Mouse (Mus musculus) G1E-ER4 (cell line): ENCODE results near the gene Yipf2. TPM values are rescaled to one million over a fixed set of nuclear protein-coding genes. Genes with fewer than 3 reads are reported as not detected.

Experiments
- GATA1 ChIP-seq: IDR thresholded peaks from one replicate; pipeline ENCODE4 v1.8.0; 2012; ENCODE audit warnings: low read length, inconsistent platforms
- polyA plus RNA-seq: library from polyadenylated mRNA; stranded (reverse); fragments of >175 nt; gene quantifications from 2 replicates; pipeline ENCODE4 v1.2.3, GENCODE M21; 2012

Gene Yipf2
- polyA plus RNA-seq, result 3.3 and 4.6 TPM in 2 replicates

DNA sequence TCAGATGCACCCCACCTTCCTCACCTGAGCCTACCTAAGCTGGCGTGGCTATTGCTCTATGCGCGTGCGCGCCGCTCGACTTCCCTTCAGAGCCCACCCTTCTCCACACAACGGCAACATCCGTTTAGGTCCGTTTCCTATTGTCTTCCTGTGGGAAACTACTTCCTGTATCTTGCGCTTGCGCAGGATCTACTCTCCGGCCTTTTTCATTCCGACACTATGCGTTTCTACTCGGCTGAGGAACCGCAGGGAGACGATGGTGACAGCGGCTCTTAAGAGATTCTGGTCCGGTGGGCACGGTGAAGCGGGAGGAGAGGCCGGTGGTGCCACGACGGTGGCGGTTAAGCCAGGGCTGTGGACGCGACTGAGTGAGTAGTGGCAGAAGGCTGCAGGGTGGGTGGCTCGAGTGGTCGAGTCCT, at the start of gene Yipf2, which contains the start of gene Timm29:
Yipf2 (minus strand) TSS at position 126 of the 419 bp plus-strand sequence.
Timm29 (plus strand) TSS at position 20 of the 419 bp plus-strand sequence.
- no peak for TF ChIP-seq GATA1

DNA sequence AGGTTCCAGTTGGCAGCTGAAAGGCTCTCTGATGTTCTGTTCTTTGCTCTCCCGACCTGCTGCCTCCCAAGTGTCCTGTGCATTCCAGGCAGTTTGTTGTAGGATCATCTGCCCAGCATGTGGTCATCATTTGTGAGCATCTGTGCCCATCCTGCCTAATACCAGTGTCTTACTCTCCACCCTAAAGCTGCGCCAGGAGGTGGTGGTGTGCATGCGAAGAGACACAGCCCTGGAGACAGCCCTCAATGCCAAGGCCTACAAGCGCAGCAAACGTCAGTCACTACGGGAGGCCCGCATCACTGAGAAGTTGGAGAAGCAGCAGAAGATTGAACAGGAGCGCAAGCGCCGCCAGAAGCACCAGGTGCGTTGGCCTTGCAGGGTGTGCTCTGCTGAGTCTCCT, 46.4 kb upstream of the Yipf2 start:
- no peak for TF ChIP-seq GATA1

DNA sequence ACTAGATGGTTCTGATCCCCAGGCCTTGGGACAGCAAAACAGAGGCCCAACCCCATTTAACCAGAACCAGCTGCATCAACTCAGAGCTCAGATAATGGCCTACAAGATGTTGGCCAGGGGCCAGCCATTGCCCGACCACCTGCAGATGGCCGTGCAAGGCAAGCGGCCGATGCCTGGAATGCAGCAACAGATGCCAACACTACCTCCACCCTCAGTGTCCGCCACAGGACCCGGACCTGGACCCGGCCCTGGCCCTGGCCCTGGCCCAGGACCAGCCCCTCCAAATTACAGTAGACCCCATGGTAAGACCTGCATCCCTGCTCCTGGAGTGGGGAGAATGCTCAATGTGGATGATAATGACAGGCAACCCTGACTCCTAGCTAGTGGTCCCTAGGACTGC, 43.0 kb upstream of the Yipf2 start:
- no peak for TF ChIP-seq GATA1

DNA sequence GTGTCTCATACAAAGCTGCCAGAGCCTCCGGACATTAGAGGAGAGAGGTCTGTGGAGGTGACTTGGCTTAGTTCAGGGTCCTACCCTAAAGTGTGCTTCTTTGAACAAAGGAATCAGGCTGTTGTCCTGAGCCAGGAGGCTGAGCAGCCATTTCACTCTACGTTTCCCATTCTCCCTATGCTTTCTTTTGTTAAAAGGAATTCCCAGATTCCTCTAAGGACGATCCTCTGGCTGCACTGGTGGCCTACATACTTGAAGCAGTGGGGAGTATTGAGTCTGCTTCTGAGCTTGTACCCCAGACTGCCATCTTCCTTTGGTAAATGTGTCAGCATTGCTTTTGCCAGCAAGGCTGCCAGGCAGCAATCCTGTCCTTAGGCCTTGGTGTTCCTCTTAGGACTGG, 40.5 kb upstream of the Yipf2 start:
- no peak for TF ChIP-seq GATA1

DNA sequence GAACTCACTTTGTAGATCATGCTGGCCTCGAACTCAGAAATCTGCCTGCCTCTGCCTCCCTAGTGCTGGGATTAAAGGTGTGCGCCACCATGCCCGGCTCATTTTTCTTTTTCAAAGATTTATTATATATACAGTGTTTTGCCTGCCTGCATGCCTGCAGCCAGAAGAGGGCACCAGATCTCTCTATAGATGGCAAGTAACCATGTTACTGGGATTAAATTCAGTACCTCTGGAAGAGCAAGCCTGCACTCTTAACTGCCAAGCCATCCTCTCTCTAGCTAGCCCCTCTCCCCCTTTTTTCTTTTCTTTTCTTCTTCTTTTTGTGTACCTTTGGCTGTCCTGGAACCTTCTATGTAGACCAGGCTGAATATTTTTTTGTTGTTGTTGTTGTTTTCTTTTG, 38.0 kb upstream of the Yipf2 start:
- no peak for TF ChIP-seq GATA1

DNA sequence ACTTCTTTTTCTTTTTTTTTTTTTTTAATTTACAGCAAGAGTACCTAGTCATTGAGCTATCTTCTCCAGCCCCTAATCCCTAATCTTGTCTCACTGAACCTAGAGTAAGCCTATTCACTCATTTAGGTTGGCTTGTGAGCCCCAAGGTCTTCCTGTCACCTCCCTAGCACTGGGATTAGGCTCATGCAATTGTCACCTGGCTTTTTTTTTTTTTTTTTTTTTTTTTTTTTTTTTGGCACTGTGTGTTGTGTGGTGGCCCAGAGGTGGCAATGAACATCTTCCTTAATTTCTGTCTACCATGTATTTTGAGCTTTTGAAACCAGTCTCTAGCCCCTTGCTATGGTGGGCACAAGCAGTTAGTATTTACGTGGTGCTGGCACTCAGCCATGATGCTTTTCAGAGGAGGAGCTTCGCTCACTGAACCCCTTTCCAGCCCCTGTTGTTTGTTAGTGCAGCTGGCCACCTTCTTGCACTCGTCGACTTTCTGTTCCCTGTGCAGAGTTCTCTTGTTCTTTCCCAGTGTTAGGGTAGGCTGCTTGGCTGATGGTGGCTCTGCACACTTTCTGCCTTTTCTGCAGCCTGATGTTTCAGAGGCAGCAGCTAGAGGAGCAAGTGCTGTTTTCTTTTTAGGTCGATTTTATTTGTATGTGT, 34.6 kb upstream of the Yipf2 start:
- no peak for TF ChIP-seq GATA1

DNA sequence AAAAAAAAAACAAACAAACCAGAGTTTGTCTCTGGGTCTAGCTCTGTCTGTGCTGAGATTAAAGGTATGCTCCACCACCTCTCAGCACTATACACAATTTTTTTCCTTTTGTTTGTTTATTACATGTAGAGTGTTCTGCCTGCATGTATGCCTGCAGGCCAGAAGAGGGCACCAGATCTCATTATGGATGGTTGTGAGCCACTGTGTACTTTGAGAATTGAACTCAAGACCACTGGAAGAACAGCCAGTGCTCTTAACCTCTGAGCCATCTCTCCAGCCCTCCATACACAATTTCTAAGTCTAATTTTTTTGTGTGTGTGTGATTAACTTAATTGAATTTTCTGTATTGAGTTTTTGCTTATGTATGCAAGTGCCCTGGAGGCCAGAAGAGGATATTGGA, 33.9 kb upstream of the Yipf2 start:
- no peak for TF ChIP-seq GATA1

DNA sequence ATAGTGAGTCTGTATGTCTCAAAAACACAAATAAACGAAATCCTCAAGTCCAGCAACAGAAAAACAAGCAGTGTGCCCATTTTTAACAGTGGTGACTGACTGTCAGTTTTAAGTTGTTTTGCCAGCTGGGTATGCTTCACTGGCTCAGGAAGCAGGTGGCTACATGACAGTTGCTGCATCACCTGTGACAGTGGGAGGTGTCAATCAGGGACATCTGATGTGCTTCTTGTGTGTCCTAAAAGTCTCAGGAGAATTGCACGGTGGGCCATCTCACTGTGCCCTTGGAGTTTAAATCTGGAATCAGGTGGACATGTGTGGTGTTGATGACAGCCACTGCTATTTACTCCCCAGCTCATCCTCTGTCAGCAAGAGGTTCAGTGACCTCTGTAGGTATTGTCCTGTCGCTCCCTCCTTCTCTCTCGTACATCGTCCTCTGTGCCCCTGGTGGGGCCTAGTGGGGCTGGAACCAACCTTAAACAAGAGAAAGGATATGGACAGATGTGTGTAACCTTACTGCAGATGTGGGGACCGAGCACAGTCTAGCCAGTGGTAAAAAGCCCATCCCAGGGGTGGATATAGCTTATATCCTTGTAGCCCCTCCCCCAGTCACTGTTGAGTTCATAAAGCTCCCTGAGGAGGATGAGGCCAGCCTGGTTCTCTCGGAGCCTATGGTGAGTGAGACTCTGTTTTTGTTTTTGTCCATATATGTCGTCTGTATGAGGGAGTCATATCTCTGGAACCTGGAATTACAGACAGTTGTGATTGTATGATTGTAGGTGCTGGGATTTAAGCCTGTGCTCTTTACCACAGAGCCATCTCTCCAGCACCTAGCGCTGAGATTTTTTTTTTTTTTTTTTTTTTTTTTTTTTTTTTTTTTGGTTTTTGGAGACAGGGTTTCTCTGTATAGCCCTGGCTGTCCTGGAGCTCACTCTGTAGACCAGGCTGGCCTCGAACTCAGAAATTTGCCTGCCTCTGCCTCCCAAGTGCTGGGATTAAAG, 33.0 kb upstream of the Yipf2 start:
- TF ChIP-seq GATA1, result no peak

DNA sequence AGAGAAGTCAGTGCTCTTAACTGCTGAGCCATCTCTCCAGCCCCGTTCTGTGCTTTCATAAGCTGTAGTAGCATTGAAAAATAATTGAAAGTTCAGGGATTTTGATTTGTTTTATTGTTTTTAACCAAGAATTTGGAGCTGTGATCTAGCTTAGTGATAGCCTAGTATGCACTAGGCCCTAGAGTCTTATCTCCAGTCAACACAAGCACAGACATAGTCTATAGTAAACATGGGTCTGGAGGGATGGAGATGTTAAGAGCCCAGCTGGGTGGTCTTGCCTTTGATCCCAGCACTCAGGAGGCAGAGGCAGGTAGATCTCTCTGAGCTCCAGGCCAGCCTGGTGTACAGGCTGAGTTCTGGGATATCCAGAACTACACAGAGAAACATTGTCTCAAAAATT, 30.0 kb upstream of the Yipf2 start:
- TF ChIP-seq GATA1, result no peak

DNA sequence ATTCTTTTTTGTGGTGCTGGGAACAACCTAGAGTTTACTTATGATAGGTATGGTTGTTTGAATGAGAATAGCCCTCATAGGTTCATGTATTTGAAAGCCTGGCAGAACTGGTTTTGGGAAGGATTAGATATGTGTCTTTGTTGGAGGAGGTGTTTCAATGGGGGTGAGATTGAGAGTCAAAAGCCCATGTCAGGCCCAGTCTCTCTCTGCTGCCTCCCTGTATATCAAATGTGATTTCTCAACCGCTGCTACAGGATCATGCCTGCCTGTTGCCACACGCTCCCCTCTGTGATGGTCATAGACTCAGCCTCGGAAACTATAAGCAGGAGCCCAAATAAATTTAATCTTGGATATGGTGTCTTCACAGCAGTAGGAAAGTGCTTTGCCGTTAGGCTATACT, 27.6 kb upstream of the Yipf2 start:
- TF ChIP-seq GATA1, result no peak

DNA sequence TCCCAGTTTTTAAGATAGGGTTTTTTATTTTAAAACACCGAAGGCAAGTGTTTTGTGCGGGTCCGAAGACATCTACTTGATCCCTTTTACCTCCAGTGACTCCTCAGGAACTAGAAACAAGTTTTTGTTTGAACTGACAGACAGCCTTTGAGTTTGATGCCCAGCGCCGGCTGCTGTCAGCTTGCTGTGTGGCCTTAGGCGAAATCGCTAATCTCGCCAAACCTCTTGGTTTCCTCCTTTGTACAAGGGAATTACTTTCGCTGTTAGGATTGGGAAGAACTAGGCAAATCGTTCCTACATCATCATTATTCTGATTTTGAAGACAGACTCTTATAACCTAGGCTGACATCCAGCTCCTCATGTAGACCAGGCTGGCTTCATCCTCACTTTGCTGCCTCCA, 24.4 kb upstream of the Yipf2 start:
- TF ChIP-seq GATA1, result no peak

DNA sequence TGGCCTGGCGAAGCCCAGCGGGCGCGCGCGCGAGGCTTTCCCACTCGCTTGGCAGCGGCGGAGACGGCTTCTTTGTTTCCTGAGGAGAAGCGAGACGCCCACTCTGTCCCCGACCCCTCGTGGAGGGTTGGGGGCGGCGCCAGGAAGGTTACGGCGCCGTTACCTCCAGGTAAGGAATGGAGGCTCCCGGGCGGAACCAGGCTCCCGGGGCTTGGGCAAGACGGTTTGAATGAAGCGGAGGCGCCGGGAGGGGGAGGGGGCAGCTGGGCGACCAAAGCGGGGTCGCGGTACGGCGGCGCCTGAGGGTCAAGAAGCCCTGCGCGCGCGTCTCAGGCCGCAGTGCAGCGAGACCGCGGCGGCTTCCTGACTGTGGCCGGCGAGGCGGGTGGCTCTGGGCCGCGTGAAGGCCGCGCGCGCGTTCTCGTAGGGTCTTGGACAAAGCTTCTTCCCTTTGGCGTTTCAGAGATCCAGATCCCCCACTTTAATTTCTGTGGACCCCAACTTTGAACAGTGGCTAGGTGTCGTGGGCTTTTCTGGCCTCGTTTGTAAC, 23.7 kb upstream of the Yipf2 start:
- TF ChIP-seq GATA1, result no peak

DNA sequence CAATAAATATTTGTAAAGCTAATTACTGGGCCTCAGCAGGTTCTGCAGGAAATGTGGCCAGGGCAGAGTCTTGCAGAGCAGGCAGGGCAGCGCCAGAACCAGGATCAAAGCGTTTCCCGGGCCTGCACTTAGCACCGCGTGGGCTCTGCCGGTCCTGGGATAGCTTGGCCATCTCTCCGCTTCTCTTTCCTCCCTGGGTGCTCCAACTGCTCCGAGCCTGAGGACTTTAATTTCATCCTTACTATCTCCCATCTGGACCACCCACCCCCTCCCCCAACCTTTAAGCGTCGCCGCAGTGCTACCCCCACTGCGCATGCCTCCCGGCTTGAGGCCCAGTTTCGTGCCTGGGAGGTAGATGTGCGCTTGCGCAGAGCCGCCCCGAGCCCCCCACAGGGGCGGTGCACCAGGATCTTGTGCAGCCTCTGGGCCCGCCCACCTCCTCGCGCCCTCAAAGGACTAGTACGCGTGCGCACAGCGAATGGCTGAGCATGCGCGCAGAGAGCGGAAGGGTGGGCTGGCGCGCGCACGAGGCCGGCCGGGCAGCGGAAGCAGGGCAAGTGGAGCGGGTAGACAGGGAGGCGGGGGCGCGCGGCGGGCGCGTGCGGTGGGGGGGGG, 23.1 kb upstream of the Yipf2 start, which contains the start of gene Smarca4:
Smarca4 (plus strand) TSS at position 553 of the 615 bp plus-strand sequence.
- TF ChIP-seq GATA1, result no peak

DNA sequence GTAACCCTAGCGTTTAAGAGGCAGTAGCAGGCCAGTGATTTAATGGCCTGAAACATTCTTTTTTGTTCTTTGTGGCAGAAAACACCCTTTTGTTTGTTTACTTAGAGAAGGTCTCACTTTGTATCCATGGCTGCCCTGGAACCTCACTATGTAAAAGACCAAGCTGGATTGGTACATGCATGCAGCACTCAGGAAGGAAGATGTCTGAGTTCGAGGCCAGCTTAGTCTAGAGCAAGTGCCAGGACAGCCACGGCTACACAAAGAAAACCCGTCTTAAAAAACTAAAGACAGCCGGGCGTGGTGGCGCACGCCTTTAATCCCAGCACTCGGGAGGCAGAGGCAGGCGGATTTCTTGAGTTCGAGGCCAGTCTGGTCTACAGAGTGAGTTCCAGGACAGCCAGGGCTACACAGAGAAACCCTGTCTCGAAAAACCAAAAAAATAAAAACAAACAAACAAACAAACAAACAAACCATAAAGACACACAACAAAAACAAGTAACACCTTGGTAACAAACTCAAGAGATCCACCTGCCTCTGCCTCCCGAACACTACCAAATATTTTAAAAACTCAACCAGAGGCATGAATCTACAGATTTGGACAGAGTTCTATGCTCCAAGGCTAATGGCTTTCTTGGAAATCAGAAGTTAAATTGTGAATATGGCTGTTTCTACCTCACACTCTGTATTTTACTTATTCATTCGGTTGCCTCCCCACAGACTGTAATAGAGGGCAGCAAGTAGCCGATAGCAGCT, 22.4 kb upstream of the Yipf2 start:
- no peak for TF ChIP-seq GATA1

DNA sequence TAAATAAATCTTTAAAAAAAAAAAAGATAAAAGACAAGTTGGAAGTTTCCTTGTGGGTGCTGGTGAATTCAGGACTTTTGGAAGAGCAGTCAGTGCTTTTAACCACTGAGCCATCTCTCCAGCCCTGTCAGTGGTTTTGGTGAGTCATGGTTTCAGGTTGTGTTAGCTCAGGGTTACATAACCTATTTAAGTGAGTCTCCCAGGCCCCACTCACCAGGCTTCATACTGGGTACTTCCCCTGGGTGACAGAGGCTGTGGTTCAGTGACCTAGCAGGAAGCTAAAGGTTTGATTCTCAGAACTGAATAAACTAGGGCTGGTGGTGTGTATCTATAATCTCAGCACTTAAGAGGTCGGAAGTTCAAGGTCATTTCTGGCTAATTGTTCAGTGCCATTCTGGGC, 17.2 kb upstream of the Yipf2 start:
- TF ChIP-seq GATA1, result no peak
